8 mouse cellular contexts compared by ENCODE assay signal in the genomic region with DNA sequence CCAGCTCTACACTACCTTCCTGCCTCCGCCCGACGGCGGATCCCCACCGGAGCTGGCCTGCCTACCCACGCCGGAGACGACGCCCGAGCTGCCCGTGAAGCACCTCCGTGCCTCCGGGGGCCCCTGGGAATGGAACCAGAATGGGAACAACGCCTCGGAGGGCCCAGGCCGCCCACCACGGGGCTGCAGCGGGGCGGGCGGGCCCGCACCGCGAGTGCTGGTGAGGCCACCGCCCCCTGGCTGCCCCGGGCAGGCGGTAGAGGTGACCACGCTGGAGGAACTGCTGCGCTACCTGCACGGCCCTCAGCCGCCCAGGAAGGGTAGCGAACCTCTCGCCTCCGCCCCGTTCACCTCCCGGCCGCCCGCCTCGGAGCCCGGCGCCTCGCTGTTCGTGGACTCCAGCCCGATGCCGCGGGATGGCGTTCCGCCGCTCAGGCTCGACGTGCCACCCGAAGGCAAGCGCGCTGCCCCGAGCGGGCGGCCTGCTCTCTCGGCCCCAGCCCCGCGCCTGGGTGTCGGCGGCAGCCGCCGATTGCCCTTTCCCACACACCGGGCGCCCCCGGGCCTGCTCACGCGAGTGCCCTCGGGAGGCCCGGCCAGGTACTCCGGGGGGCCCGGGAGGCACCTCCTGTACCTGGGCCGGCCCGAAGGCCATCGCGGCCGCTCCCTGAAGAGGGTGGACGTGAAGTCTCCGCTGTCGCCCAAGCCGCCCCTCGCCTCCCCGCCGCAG. TPM values are rescaled to one million over a fixed set of nuclear protein-coding genes. Genes with fewer than 3 reads are reported as not detected.
A peak's percentile ranks its signal among the peaks of the same experiment; 100 is the strongest.
DNase-seq lines count a peak whose midpoint lies in the region; ATAC-seq and TF ChIP-seq lines count a peak whose summit lies in the region.

No protein-coding gene starts in this region.

- H3K4me2 ChIP-seq in kidney, embryonic 16.5 days (replicated peaks; ENCODE audit: low read depth, low read length) = peak overlapping the region; percentile 76
- H3K4me2 ChIP-seq in embryonic facial prominence, embryonic 13.5 days = peak overlapping the region; percentile 53
- peak overlapping the region; percentile 53 for H3K4me2 ChIP-seq in hindbrain, embryonic 15.5 days

- H3K9me3 ChIP-seq in kidney, embryonic 16.5 days (ENCODE audit: low read length) = no peaks in the 10 kb centered on the region
- H3K9me3 ChIP-seq in embryonic facial prominence, embryonic 13.5 days = no peaks in the 10 kb centered on the region
- H3K9me3 ChIP-seq in hindbrain, embryonic 15.5 days = no peaks in the 10 kb centered on the region

- peak overlapping the region; percentile 64; the same call in 1 of the 2 replicates for H3K9ac ChIP-seq in kidney, embryonic 16.5 days (replicated peaks; ENCODE audit: low read length)
- H3K9ac ChIP-seq in embryonic facial prominence, embryonic 13.5 days = peak overlapping the region; percentile 65
- no peak overlapping the region for H3K9ac ChIP-seq in hindbrain, embryonic 15.5 days

- H3K27ac ChIP-seq in kidney, embryonic 16.5 days (ENCODE audit: low read length) = no peak overlapping the region
- no peak overlapping the region for H3K27ac ChIP-seq in embryonic facial prominence, embryonic 13.5 days
- H3K27ac ChIP-seq in hindbrain, embryonic 15.5 days (replicated peaks) = no peak overlapping the region
- no peak overlapping the region for H3K27ac ChIP-seq in left cerebral cortex, adult 2 months

- H3K4me3 ChIP-seq in kidney, embryonic 16.5 days (ENCODE audit: low read length) = peak overlapping the region; percentile 50
- peak overlapping the region; percentile 32; the same call in 1 of the 2 replicates for H3K4me3 ChIP-seq in embryonic facial prominence, embryonic 13.5 days
- H3K4me3 ChIP-seq in hindbrain, embryonic 15.5 days = no peak overlapping the region
- H3K4me3 ChIP-seq in left cerebral cortex, adult 2 months = no peak overlapping the region

- ATAC-seq in kidney, embryonic 16.5 days (ENCODE audit: low FRiP score, low TSS enrichment) = no peak
- ATAC-seq in embryonic facial prominence, embryonic 13.5 days (ENCODE audit: insufficient number of reproducible peaks, insufficient read depth, low FRiP score, low TSS enrichment, low read depth) = no peak
- ATAC-seq in hindbrain, embryonic 15.5 days (ENCODE audit: low FRiP score, low read depth) = no peak

- intact Hi-C loops in left cerebral cortex, adult 2 months (cut with DNase I) = no loop called here

- TF ChIP-seq CTCF in left cerebral cortex, adult 2 months (IDR thresholded peaks at IDR 0.05) = no peak

- no peak for DNase-seq in kidney, adult 8-10 months
- peak; percentile 20 for DNase-seq in naive thymus-derived CD4-positive, alpha-beta T cell, adult 2 months (ENCODE audit: low read depth)
- no peak for DNase-seq in left cerebral cortex, adult 2 months (ENCODE audit: extremely low spot score in 1 of 2, low spot score in 2 of 2)
- DNase-seq in ovary, postnatal 36 days (ENCODE audit: low spot score) = no peak
- no peak for DNase-seq in ovary, postnatal 14 days (ENCODE audit: low spot score)

- WGBS in kidney, embryonic 16.5 days = 24% methylated on average over 70 of the region's 84 CpGs
- WGBS in embryonic facial prominence, embryonic 13.5 days = 20% methylated on average over 77 of the region's 84 CpGs
- WGBS in hindbrain, embryonic 15.5 days = 21% methylated on average over 76 of the region's 84 CpGs

- H3K4me1 ChIP-seq in kidney, embryonic 16.5 days (ENCODE audit: insufficient read depth, low read length) = peaks cover 13% of the 10 kb centered on the region; the same call in 1 of the 2 replicates
- peaks cover 19% of the 10 kb centered on the region for H3K4me1 ChIP-seq in embryonic facial prominence, embryonic 13.5 days
- H3K4me1 ChIP-seq in hindbrain, embryonic 15.5 days (replicated peaks) = peaks cover 21% of the 10 kb centered on the region

- peaks cover 25% of the 10 kb centered on the region for H3K27me3 ChIP-seq in kidney, embryonic 16.5 days (ENCODE audit: insufficient read depth, low read length)
- H3K27me3 ChIP-seq in embryonic facial prominence, embryonic 13.5 days = peaks cover 51% of the 10 kb centered on the region
- peaks cover 21% of the 10 kb centered on the region; the same call in 1 of the 2 replicates for H3K27me3 ChIP-seq in hindbrain, embryonic 15.5 days

- H3K36me3 ChIP-seq in kidney, embryonic 16.5 days (ENCODE audit: insufficient read depth, low read length) = peaks cover 27% of the 10 kb centered on the region
- H3K36me3 ChIP-seq in embryonic facial prominence, embryonic 13.5 days = peaks cover 59% of the 10 kb centered on the region
- peaks cover 45% of the 10 kb centered on the region for H3K36me3 ChIP-seq in hindbrain, embryonic 15.5 days

RNA-seq across cellular contexts. Expression of gene Sema6c, which starts 12.4 kb away (rescaled TPM):
- 3.0 and 3.1 TPM in 2 replicates for polyA plus RNA-seq in kidney, embryonic 16.5 days (2015; fragmentation: Nextera tagmentation; extraction: Ambion mirVana)
- 9.4 and 10.1 TPM in 2 replicates for polyA plus RNA-seq in embryonic facial prominence, embryonic 13.5 days (2015; fragmentation: Nextera tagmentation; extraction: Ambion mirVana)
- polyA plus RNA-seq in hindbrain, embryonic 15.5 days (2015; fragmentation: Nextera tagmentation; extraction: Ambion mirVana) = 33.0 and 34.7 TPM in 2 replicates
- total RNA-seq in left cerebral cortex, adult 2 months (2021) = 10 to 100 TPM; 24.8 to 26.5 TPM

RNA-seq across cellular contexts. Expression of gene Tnfaip8l2, which starts 30.5 kb away (rescaled TPM):
- polyA plus RNA-seq in kidney, embryonic 16.5 days (2015; fragmentation: Nextera tagmentation; extraction: Ambion mirVana) = 2.9 and 4.2 TPM in 2 replicates
- polyA plus RNA-seq in embryonic facial prominence, embryonic 13.5 days (2015; fragmentation: Nextera tagmentation; extraction: Ambion mirVana) = 2.7 and 4.7 TPM in 2 replicates
- polyA plus RNA-seq in hindbrain, embryonic 15.5 days (2015; fragmentation: Nextera tagmentation; extraction: Ambion mirVana) = 3.9 and 4.2 TPM in 2 replicates
- 1 to 10 TPM; 2.5 to 2.6 TPM for total RNA-seq in left cerebral cortex, adult 2 months (2021)

RNA-seq across cellular contexts. Expression of gene Lysmd1, which starts 38.8 kb away (rescaled TPM):
- 15.3 and 17.3 TPM in 2 replicates for polyA plus RNA-seq in kidney, embryonic 16.5 days (2015; fragmentation: Nextera tagmentation; extraction: Ambion mirVana)
- polyA plus RNA-seq in embryonic facial prominence, embryonic 13.5 days (2015; fragmentation: Nextera tagmentation; extraction: Ambion mirVana) = 17.0 and 19.3 TPM in 2 replicates
- polyA plus RNA-seq in hindbrain, embryonic 15.5 days (2015; fragmentation: Nextera tagmentation; extraction: Ambion mirVana) = 42.7 and 45.0 TPM in 2 replicates
- total RNA-seq in left cerebral cortex, adult 2 months (2021) = 10 to 100 TPM; 13.5 to 16.1 TPM

RNA-seq across cellular contexts. Expression of gene Scnm1, which starts 38.9 kb away (rescaled TPM):
- 71.6 and 79.0 TPM in 2 replicates for polyA plus RNA-seq in kidney, embryonic 16.5 days (2015; fragmentation: Nextera tagmentation; extraction: Ambion mirVana)
- polyA plus RNA-seq in embryonic facial prominence, embryonic 13.5 days (2015; fragmentation: Nextera tagmentation; extraction: Ambion mirVana) = 75.2 and 81.8 TPM in 2 replicates
- polyA plus RNA-seq in hindbrain, embryonic 15.5 days (2015; fragmentation: Nextera tagmentation; extraction: Ambion mirVana) = 84.0 and 88.6 TPM in 2 replicates
- 10 to 100 TPM; 45.6 to 49.7 TPM for total RNA-seq in left cerebral cortex, adult 2 months (2021)

RNA-seq across cellular contexts. Expression of gene Gabpb2, which starts 45.0 kb away (rescaled TPM):
- polyA plus RNA-seq in kidney, embryonic 16.5 days (2015; fragmentation: Nextera tagmentation; extraction: Ambion mirVana) = 8.8 and 10.8 TPM in 2 replicates
- polyA plus RNA-seq in embryonic facial prominence, embryonic 13.5 days (2015; fragmentation: Nextera tagmentation; extraction: Ambion mirVana) = 13.9 and 14.2 TPM in 2 replicates
- 3.4 and 3.6 TPM in 2 replicates for polyA plus RNA-seq in hindbrain, embryonic 15.5 days (2015; fragmentation: Nextera tagmentation; extraction: Ambion mirVana)
- total RNA-seq in left cerebral cortex, adult 2 months (2021) = 10 to 100 TPM; 10.9 to 11.8 TPM

Comparison
In these comparisons a context has a peak if more than half of its experiments do, and no peak if none do; other contexts are left out.
1. H3K4me3 ChIP-seq: peak in kidney, embryonic 16.5 days (single experiment) and embryonic facial prominence, embryonic 13.5 days (single experiment); none in hindbrain, embryonic 15.5 days (single experiment) and left cerebral cortex, adult 2 months (single experiment).
2. Peak in every context shown above with its lines, with median percentiles within 50 percentile points of each other: H3K4me2 ChIP-seq.